Mouse (Mus musculus) MEL (cell line): Measurements from ENCODE around the gene Cnpy3. TPM values are rescaled to one million over a fixed set of nuclear protein-coding genes. Genes with fewer than 3 reads are reported as not detected.

ENCODE experiments used
- DNase-seq: peaks from one replicate; pipeline ENCODE4 v3.0.0; 2011; ENCODE audit warnings: low read depth, low spot score
- H3K27ac ChIP-seq: 2 replicates; pipeline ENCODE4 v1.5.1; 2012; ENCODE audit warnings: low read depth, mild to moderate bottlenecking, control low read depth, low read length, moderate library complexity; ENCODE audit not compliant: control insufficient read depth
- H3K27me3 ChIP-seq, 2 experiments: fragments of 150-350 bp in 1 of 2; sonication (generic) in 1 of 2; 2 replicates each; pipeline ENCODE4 v1.6.1; 2012; ENCODE audit warnings: low read length in 2 of 2, mild to moderate bottlenecking in 2 of 2, improper control_type of control experiment in 1 of 2, moderate library complexity in 1 of 2; ENCODE audit not compliant: insufficient read depth in 2 of 2, control insufficient read depth in 1 of 2
- H3K36me3 ChIP-seq, 2 experiments: 2 replicates each; pipeline ENCODE4 v1.6.1; 2012 to 2014; ENCODE audit warnings: low read length in 2 of 2, improper control_type of control experiment in 1 of 2, inconsistent platforms in 1 of 2, mild to moderate bottlenecking in 1 of 2; ENCODE audit not compliant: insufficient read depth in 2 of 2, control insufficient read depth in 1 of 2
- H3K4me1 ChIP-seq, 2 experiments: fragments of 150-350 bp in 1 of 2; sonication (generic) in 1 of 2; 2 replicates each; pipeline ENCODE4 v1.6.1; 2012; ENCODE audit warnings: low read length in 2 of 2, improper control_type of control experiment in 1 of 2, mild to moderate bottlenecking in 1 of 2; ENCODE audit not compliant: insufficient read depth in 2 of 2, control insufficient read depth in 1 of 2
- H3K4me3 ChIP-seq, 2 experiments: fragments of 150-350 bp in 1 of 2; sonication (generic) in 1 of 2; 2 replicates each; pipeline ENCODE4 v1.5.1; 2012; ENCODE audit warnings: low read depth in 2 of 2, low read length in 2 of 2, mild to moderate bottlenecking in 2 of 2, moderate library complexity in 2 of 2, control low read depth in 1 of 2, improper control_type of control experiment in 1 of 2; ENCODE audit not compliant: control insufficient read depth in 1 of 2, insufficient read depth in 1 of 2
- H3K79me2 ChIP-seq: 2 replicates; pipeline ENCODE4 v1.6.1; 2012; ENCODE audit warnings: mild to moderate bottlenecking, low read length, moderate library complexity; ENCODE audit not compliant: control insufficient read depth, poor library complexity, insufficient read depth
- H3K9ac ChIP-seq: 2 replicates; pipeline ENCODE4 v1.6.1; 2012; ENCODE audit warnings: low read depth, mild to moderate bottlenecking, control low read depth, low read length, moderate library complexity; ENCODE audit not compliant: control insufficient read depth, poor library complexity, severe bottlenecking
- H3K9me3 ChIP-seq: fragments of 150-350 bp; sonication (generic); replicated peaks from 2 replicates; pipeline ENCODE4 v1.6.1; 2012; ENCODE audit warnings: mild to moderate bottlenecking, low read length, improper control_type of control experiment, moderate library complexity; ENCODE audit not compliant: insufficient read depth
- CHD2 ChIP-seq: IDR thresholded peaks from 2 replicates; pipeline ENCODE4 v1.6.1; 2011; ENCODE audit warnings: low read length, improper control_type of control experiment
- CTCF ChIP-seq, 3 experiments: IDR thresholded peaks in 2 of 3; conservative IDR thresholded peaks in 1 of 3; 2 replicates each; pipeline ENCODE4 v1.5.1; 2011 to 2012; ENCODE audit warnings: low read length in 3 of 3, low read depth in 2 of 3, mild to moderate bottlenecking in 2 of 3, improper control_type of control experiment in 1 of 3, inconsistent platforms in 1 of 3, mixed read lengths in 1 of 3, moderate library complexity in 1 of 3; ENCODE audit not compliant: control insufficient read depth in 1 of 3, insufficient read depth in 1 of 3, poor library complexity in 1 of 3, severe bottlenecking in 1 of 3
- GABPA ChIP-seq: IDR thresholded peaks from 2 replicates; pipeline ENCODE4 v1.6.1; 2012; ENCODE audit warnings: low read depth, mild to moderate bottlenecking, inconsistent platforms, low read length, improper control_type of control experiment, moderate library complexity
- GATA1 ChIP-seq: IDR thresholded peaks from 2 replicates; pipeline ENCODE4 v1.6.1; 2011; ENCODE audit warnings: low read depth, low read length, improper control_type of control experiment
- JUND ChIP-seq: IDR thresholded peaks from 2 replicates; pipeline ENCODE4 v1.6.1; 2011; ENCODE audit warnings: low read depth, mild to moderate bottlenecking, improper control_type of control experiment, low read length
- KAT2A ChIP-seq: conservative IDR thresholded peaks from 2 replicates; pipeline ENCODE4 v1.6.1; 2012; ENCODE audit warnings: low read depth, low read length, improper control_type of control experiment, inconsistent platforms
- MAFK ChIP-seq: IDR thresholded peaks from 2 replicates; pipeline ENCODE4 v1.6.1; 2011; ENCODE audit warnings: low read depth, mild to moderate bottlenecking, low read length, improper control_type of control experiment, borderline replicate concordance
- MAZ ChIP-seq: IDR thresholded peaks from 2 replicates; pipeline ENCODE4 v1.6.1; 2012; ENCODE audit warnings: low read depth, mild to moderate bottlenecking, inconsistent platforms, low read length, improper control_type of control experiment
- MXI1 ChIP-seq: IDR thresholded peaks from 2 replicates; pipeline ENCODE4 v1.6.1; 2011; ENCODE audit warnings: mild to moderate bottlenecking, low read depth, low read length, improper control_type of control experiment
- NELFE ChIP-seq: IDR thresholded peaks from 2 replicates; pipeline ENCODE4 v1.6.1; 2011; ENCODE audit warnings: low read depth, low read length, improper control_type of control experiment
- NRF1 ChIP-seq: IDR thresholded peaks from 2 replicates; pipeline ENCODE4 v1.6.1; 2014; ENCODE audit warnings: low read depth, mild to moderate bottlenecking, inconsistent platforms, low read length, improper control_type of control experiment, moderate library complexity; ENCODE audit not compliant: poor library complexity, insufficient read depth, severe bottlenecking
- RAD21 ChIP-seq: IDR thresholded peaks from 2 replicates; pipeline ENCODE4 v1.6.1; 2011; ENCODE audit warnings: mild to moderate bottlenecking, low read depth, low read length, improper control_type of control experiment
- RCOR1 ChIP-seq: IDR thresholded peaks from 2 replicates; pipeline ENCODE4 v1.6.1; 2012; ENCODE audit warnings: low read depth, mild to moderate bottlenecking, inconsistent platforms, low read length, improper control_type of control experiment
- SMC3 ChIP-seq: IDR thresholded peaks from 2 replicates; pipeline ENCODE4 v1.6.1; 2011; ENCODE audit warnings: low read depth, low read length, improper control_type of control experiment
- TAL1 ChIP-seq: IDR thresholded peaks from 2 replicates; pipeline ENCODE4 v1.6.1; 2012; ENCODE audit warnings: mild to moderate bottlenecking, inconsistent platforms, low read length, moderate library complexity, mixed read lengths
- TBP ChIP-seq: IDR thresholded peaks from 2 replicates; pipeline ENCODE4 v1.8.0; 2011; ENCODE audit warnings: low read depth, low read length, improper control_type of control experiment
- ZC3H11A ChIP-seq: IDR thresholded peaks from 2 replicates; pipeline ENCODE4 v1.6.1; 2012; ENCODE audit warnings: low read depth, mild to moderate bottlenecking, inconsistent platforms, low read length, improper control_type of control experiment
- polyA plus RNA-seq, 2 experiments: library from polyadenylated mRNA; stranded (reverse) in 1 of 2; unstranded in 1 of 2; fragments of >175 nt in 1 of 2; fragments of >200 nt in 1 of 2; gene quantifications; 2 replicates each; pipeline versions ENCODE4 v1.2.1 to v1.2.4; 2012; ENCODE audit warnings: low replicate concordance in 2 of 2, low read depth in 1 of 2; ENCODE audit not compliant: insufficient read length in 2 of 2, insufficient read depth in 1 of 2, missing spikeins in 1 of 2
- total RNA-seq: library from RNA; depleted of rRNA; stranded (reverse); fragments of 300-350 nt; gene quantifications from 2 replicates; pipeline ENCODE4 v1.2.3, GENCODE M21; 2012; rRNA removed

The Cnpy3 gene
- total and polyA plus RNA-seq, 3 experiments, result 61.4 to 90.2 TPM; not detected in 1

DNA sequence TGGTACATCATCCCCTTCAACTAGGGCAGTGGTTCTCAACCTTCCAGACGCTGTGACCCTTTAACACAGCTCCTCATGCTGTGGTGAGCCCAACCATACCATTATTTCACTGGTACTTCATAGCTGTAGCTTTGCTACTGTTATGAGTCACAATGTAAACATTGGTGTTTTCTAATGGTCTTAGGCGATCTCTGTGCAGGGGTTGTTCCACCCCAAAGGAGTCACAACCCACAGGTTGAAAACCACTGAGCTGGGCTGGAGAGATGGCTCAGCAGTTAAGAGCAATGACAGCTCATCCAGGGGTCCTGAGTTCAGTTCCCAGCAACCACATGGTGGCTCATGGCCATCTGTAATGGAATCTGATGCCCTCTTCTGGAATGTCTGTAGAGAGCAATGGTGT is 60.6 kb downstream of the Cnpy3 start:
- TF ChIP-seq MXI1 (no peak), CHD2 (no peak), NRF1 (no peak), TBP (no peak), JUND (no peak), MAFK (no peak), MAZ (no peak), SMC3 (no peak), ZC3H11A (no peak), RAD21 (no peak), GABPA (no peak), NELFE (no peak)
- no peaks in the 10 kb centered on the region for H3K79me2 ChIP-seq
- DNase-seq, result no peak
- no peaks in the 10 kb centered on the region for H3K9me3 ChIP-seq
- H3K27me3 ChIP-seq, result no peaks in the 10 kb centered on the region
- H3K4me3 ChIP-seq, result no peak overlapping the region
- no peaks in the 10 kb centered on the region; a peak in 1 of 4 replicates for H3K36me3 ChIP-seq
- no peaks in the 10 kb centered on the region for H3K4me1 ChIP-seq
- H3K27ac ChIP-seq, result no peak overlapping the region
- no peak overlapping the region for H3K9ac ChIP-seq

DNA sequence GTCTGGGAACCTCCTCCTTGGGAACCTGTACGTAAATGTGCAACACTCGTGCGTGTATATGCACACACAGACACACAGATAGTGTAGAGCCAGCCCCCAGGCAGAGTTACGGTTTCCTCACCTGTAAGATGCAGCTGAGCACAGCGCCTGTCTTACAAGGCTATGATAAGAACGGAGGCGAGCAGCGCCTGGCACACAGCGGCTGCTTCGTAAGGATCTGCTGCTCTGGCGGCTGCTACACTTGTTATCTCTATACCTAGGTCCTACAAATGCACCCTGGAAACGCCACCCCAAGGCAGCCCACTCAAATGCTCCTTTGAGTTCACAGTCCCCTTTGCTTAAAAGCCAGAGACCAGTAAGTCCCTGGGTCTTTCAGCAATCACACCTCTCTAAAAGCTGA is 61.3 kb downstream of the Cnpy3 start:
- Histone ChIP-seq H3K4me3 (no peak overlapping the region), H3K27ac (no peak overlapping the region), H3K27me3 (no peaks in the 10 kb centered on the region), H3K79me2 (no peaks in the 10 kb centered on the region), H3K36me3 (no peaks in the 10 kb centered on the region; a peak in 1 of 4 replicates), H3K9ac (no peak overlapping the region), H3K9me3 (no peaks in the 10 kb centered on the region), H3K4me1 (no peaks in the 10 kb centered on the region)
- TF ChIP-seq CTCF (IDR thresholded peaks at IDR 0.05 in 2 of 3, conservative IDR thresholded peaks at IDR 0.05 in 1 of 3; ENCODE audit: control insufficient read depth in 1 of 3, insufficient read depth in 1 of 3, low read depth in 2 of 3, low read length in 3 of 3, poor library complexity in 1 of 3, severe bottlenecking in 1 of 3), result no peak
- TF ChIP-seq KAT2A, result no peak
- TF ChIP-seq GATA1, result no peak
- no peak for TF ChIP-seq RCOR1
- no peak for TF ChIP-seq TAL1
- DNase-seq, result no peak

DNA sequence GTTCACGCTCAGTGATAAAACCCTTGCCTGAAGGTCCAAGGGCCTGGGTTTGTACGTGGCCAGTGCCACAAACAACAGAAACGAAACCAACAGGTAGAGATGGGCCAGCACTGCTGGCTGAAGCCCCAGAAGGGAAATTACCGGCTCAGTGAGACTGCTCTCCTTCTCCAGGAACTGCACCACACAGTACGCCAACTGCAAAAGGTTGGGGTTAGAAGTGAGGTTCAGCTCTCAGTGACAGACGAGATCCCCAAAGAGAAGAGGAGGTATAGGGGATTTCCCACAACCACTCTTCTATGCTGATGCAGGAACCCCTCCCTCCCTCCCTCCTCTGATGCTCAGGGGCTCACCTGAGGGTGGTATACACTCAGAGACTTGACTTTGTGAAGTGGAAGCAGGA is 66.1 kb downstream of the Cnpy3 start:
- DNase-seq, result no peak
- H3K9me3 ChIP-seq, result no peaks in the 10 kb centered on the region
- peaks cover 0 to 3% of the 10 kb centered on the region in 2 experiments; a peak in 2 of 4 replicates for H3K36me3 ChIP-seq
- TF ChIP-seq CTCF (IDR thresholded peaks at IDR 0.05 in 2 of 3, conservative IDR thresholded peaks at IDR 0.05 in 1 of 3; ENCODE audit: control insufficient read depth in 1 of 3, insufficient read depth in 1 of 3, low read depth in 2 of 3, low read length in 3 of 3, poor library complexity in 1 of 3, severe bottlenecking in 1 of 3) (no peak), CHD2 (no peak), JUND (no peak)
- H3K27me3 ChIP-seq, result no peaks in the 10 kb centered on the region
- H3K27ac ChIP-seq, result no peak overlapping the region
- no peak overlapping the region for H3K9ac ChIP-seq
- H3K4me3 ChIP-seq, result no peak overlapping the region
- no peaks in the 10 kb centered on the region; a peak in 1 of 4 replicates for H3K4me1 ChIP-seq
- H3K79me2 ChIP-seq, result peaks cover 8% of the 10 kb centered on the region; the same call in 1 of the 2 replicates

Other genes starting within 250 kb of the Cnpy3 start
- gene Cul9, start 205.8 kb downstream of the Cnpy3 start, total RNA-seq, result 3.6 TPM in 2 replicates
- 10 to 100 TPM in 1 of 2 experiments, not detected in 1; 10.7 TPM for gene Cul9, start 205.8 kb downstream of the Cnpy3 start, polyA plus RNA-seq
- 38.9 and 43.9 TPM in 2 replicates for gene Srf, start 196.0 kb downstream of the Cnpy3 start, total RNA-seq
- 100 to 1,000 TPM in 1 of 2 experiments, not detected in 1; 114 TPM for gene Srf, start 196.0 kb downstream of the Cnpy3 start, polyA plus RNA-seq
- gene Ptk7, start 122.7 kb downstream of the Cnpy3 start, total RNA-seq, result 0.04 and 0.39 TPM in 2 replicates
- under 1 TPM in 1 of 2 experiments, not detected in 1; 0.10 TPM for gene Ptk7, start 122.7 kb downstream of the Cnpy3 start, polyA plus RNA-seq
- gene Klc4, start 106.2 kb downstream of the Cnpy3 start, total RNA-seq, result 4.6 and 5.4 TPM in 2 replicates
- 1 to 10 TPM in 1 of 2 experiments, not detected in 1; 9.5 TPM for gene Klc4, start 106.2 kb downstream of the Cnpy3 start, polyA plus RNA-seq
- 224 and 237 TPM in 2 replicates for gene Mrpl2, start 106.0 kb downstream of the Cnpy3 start, total RNA-seq
- 100 to 1,000 TPM in 1 of 2 experiments, not detected in 1; 207 TPM for gene Mrpl2, start 106.0 kb downstream of the Cnpy3 start, polyA plus RNA-seq
- 32.6 and 35.1 TPM in 2 replicates for gene Cul7, start 101.9 kb downstream of the Cnpy3 start, total RNA-seq
- 10 to 100 TPM; 35.8 to 45.8 TPM for gene Cul7, start 101.9 kb downstream of the Cnpy3 start, polyA plus RNA-seq
- gene Rrp36, start 77.9 kb downstream of the Cnpy3 start, total RNA-seq, result 43.6 and 55.3 TPM in 2 replicates
- 10 to 100 TPM in 1 of 2 experiments, not detected in 1; 51.2 TPM for gene Rrp36, start 77.9 kb downstream of the Cnpy3 start, polyA plus RNA-seq
- 75.1 and 84.0 TPM in 2 replicates for gene Mea1, start 73.4 kb downstream of the Cnpy3 start, total RNA-seq
- 100 to 1,000 TPM in 1 of 2 experiments, not detected in 1; 124 TPM for gene Mea1, start 73.4 kb downstream of the Cnpy3 start, polyA plus RNA-seq
- 93.6 and 95.0 TPM in 2 replicates for gene Klhdc3, start 71.3 kb downstream of the Cnpy3 start, total RNA-seq
- gene Klhdc3, start 71.3 kb downstream of the Cnpy3 start, polyA plus RNA-seq, result 100 to 1,000 TPM in 1 of 2 experiments, not detected in 1; 203 TPM
- gene Ppp2r5d, start 47.1 kb downstream of the Cnpy3 start, total RNA-seq, result 45.1 and 47.6 TPM in 2 replicates
- 10 to 100 TPM; 80.4 to 82.9 TPM for gene Ppp2r5d, start 47.1 kb downstream of the Cnpy3 start, polyA plus RNA-seq
- gene Pex6, start 40.8 kb downstream of the Cnpy3 start, total RNA-seq, result 17.7 and 23.0 TPM in 2 replicates
- gene Pex6, start 40.8 kb downstream of the Cnpy3 start, polyA plus RNA-seq, result 10 to 100 TPM in 1 of 2 experiments, not detected in 1; 31.2 TPM
- 0.23 and 0.62 TPM in 2 replicates for gene Gnmt, start 23.0 kb downstream of the Cnpy3 start, total RNA-seq
- gene Gnmt, start 23.0 kb downstream of the Cnpy3 start, polyA plus RNA-seq, result 1 to 10 TPM in 1 of 2 experiments, not detected in 1; 1.6 TPM
- 1.7 and 2.0 TPM in 2 replicates for gene Ptcra, start 11.5 kb upstream of the Cnpy3 start, total RNA-seq
- gene Ptcra, start 11.5 kb upstream of the Cnpy3 start, polyA plus RNA-seq, result 1 to 10 TPM in 1 of 2 experiments, not detected in 1; 1.8 TPM
- 41.3 and 42.2 TPM in 2 replicates for gene 2310039H08Rik, start 20.4 kb upstream of the Cnpy3 start, total RNA-seq
- gene 2310039H08Rik, start 20.4 kb upstream of the Cnpy3 start, polyA plus RNA-seq, result 10 to 100 TPM in 1 of 2 experiments, not detected in 1; 53.2 TPM
- 152 and 166 TPM in 2 replicates for gene Rpl7l1, start 30.5 kb upstream of the Cnpy3 start, total RNA-seq
- gene Rpl7l1, start 30.5 kb upstream of the Cnpy3 start, polyA plus RNA-seq, result 100 to 1,000 TPM; 174 to 342 TPM
- gene Bicral, start 106.3 kb upstream of the Cnpy3 start, total RNA-seq, result 3.7 and 5.8 TPM in 2 replicates
- 1 to 10 TPM in 1 of 2 experiments, not detected in 1; 6.9 TPM for gene Bicral, start 106.3 kb upstream of the Cnpy3 start, polyA plus RNA-seq
- gene Tbcc, start 138.5 kb upstream of the Cnpy3 start, total RNA-seq, result 23.6 and 31.8 TPM in 2 replicates
- gene Tbcc, start 138.5 kb upstream of the Cnpy3 start, polyA plus RNA-seq, result 10 to 100 TPM in 1 of 2 experiments, not detected in 1; 19.3 TPM
- not detected in 2 replicates for gene Prph2, start 158.2 kb upstream of the Cnpy3 start, total RNA-seq
- gene Prph2, start 158.2 kb upstream of the Cnpy3 start, polyA plus RNA-seq, result not detected